Mouse (Mus musculus) liver, adult 2 months (tissue): ENCODE measurements around the gene Adgrl1. TPM values are rescaled to one million over a fixed set of nuclear protein-coding genes. Genes with fewer than 3 reads are reported as not detected.

Source experiments
- DNase-seq: peaks from one replicate; pipeline ENCODE4 v3.0.0-alpha.2; 2011; ENCODE audit warnings: low read depth, low spot score; ENCODE audit errors: extremely low read depth
- H3K27ac ChIP-seq: fragments of 200-500 bp; replicated peaks from 2 replicates; pipeline ENCODE4 v1.5.1; 2012; ENCODE audit warnings: low read depth, mild to moderate bottlenecking, control low read depth, inconsistent platforms, low read length; ENCODE audit not compliant: insufficient read depth
- H3K27me3 ChIP-seq: fragments of 200-500 bp; 2 replicates; pipeline ENCODE4 v1.6.1; 2012; ENCODE audit warnings: mild to moderate bottlenecking, moderate library complexity, low read length, inconsistent platforms; ENCODE audit not compliant: control insufficient read depth, insufficient read depth
- H3K36me3 ChIP-seq: fragments of 200-500 bp; 2 replicates; pipeline ENCODE4 v1.6.1; 2012; ENCODE audit warnings: low read length, inconsistent platforms; ENCODE audit not compliant: control insufficient read depth, insufficient read depth
- H3K4me1 ChIP-seq: fragments of 200-500 bp; 2 replicates; pipeline ENCODE4 v1.6.1; 2011; ENCODE audit warnings: low read length; ENCODE audit not compliant: control insufficient read depth, insufficient read depth
- H3K4me3 ChIP-seq: fragments of 200-500 bp; 2 replicates; pipeline ENCODE4 v1.5.1; 2011; ENCODE audit warnings: low read depth, mild to moderate bottlenecking, control low read depth, low read length, moderate library complexity; ENCODE audit not compliant: insufficient read depth
- H3K79me2 ChIP-seq: fragments of 200-500 bp; 2 replicates; pipeline ENCODE4 v1.6.1; 2012; ENCODE audit warnings: inconsistent platforms, mild to moderate bottlenecking, low read length, moderate library complexity; ENCODE audit not compliant: control insufficient read depth, insufficient read depth
- H3K9ac ChIP-seq: fragments of 200-500 bp; 2 replicates; pipeline ENCODE4 v1.6.1; 2012; ENCODE audit warnings: low read depth, mild to moderate bottlenecking, control low read depth, inconsistent platforms, low read length
- CTCF ChIP-seq: fragments of 200-500 bp; IDR thresholded peaks from 2 replicates; pipeline ENCODE4 v1.5.1; 2011; ENCODE audit warnings: low read depth, low read length, control low read depth
- POLR2A ChIP-seq: fragments of 200-500 bp; IDR thresholded peaks from 2 replicates; pipeline ENCODE4 v1.6.1; 2011; ENCODE audit warnings: low read length, control low read depth; ENCODE audit not compliant: insufficient read depth; ENCODE audit errors: extremely low read depth
- WGBS: fragments of 180-500 bp; shearing (Covaris S2); methylation state at CpG from one replicate; pipeline ENCODE4 v1.1.7; 2018; 5-methylcytosine and 5-hydroxymethylcytosine counted together
- polyA plus RNA-seq: library from polyadenylated mRNA; depleted of rRNA; stranded (reverse); fragments of >200 nt; gene quantifications from 2 replicates; pipeline ENCODE4 v1.2.3, GENCODE M21; 2012
- total RNA-seq: library from RNA; depleted of rRNA; stranded (reverse); fragments of >200 nt; gene quantifications from 2 replicates; pipeline ENCODE4 v1.2.3, GENCODE M21; 2014

Gene Adgrl1
- total and polyA plus RNA-seq, 2 experiments: 1.6 to 3.5 TPM

DNA sequence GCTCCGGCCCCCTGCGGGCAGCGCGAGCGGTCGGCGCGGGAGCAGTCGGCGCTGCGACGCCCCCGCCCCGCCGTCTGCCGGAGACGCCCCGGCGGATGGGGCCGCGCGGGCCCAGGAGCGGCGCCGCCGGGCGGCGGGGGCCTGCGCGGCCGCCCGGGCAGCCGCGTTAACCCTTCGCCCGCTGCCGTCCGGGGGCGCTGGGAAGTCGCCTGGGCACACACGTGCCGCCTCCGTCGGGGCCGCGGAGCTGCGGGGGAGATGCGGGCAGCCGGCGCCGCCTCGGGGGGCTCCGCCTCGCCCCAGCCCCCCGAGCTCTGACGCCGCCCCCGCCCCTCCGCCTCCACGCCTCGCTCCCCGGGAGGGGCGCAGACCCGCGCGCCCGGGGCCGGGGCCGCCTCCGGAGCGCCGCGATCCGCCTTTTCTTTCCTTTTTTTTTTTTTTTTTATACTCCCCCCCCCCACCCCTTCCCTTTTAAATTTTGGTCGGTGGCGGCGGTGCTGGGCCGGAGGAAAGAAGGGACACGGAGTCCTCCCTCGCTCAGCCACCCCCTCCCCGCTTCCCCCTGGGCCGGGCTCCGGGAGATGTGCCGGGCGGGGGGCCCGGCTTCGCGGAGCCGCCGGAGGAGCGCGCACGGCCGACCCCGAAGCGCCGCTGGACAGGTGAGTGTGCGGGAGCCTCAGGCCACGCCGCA, 506 bp downstream of the Adgrl1 start:
- peaks cover 6% of the 10 kb centered on the region; the same call in 1 of the 2 replicates for H3K27me3 ChIP-seq
- no peaks in the 10 kb centered on the region for H3K79me2 ChIP-seq
- no peak for TF ChIP-seq POLR2A
- no peak for TF ChIP-seq CTCF
- H3K4me3 ChIP-seq: peak overlapping the region; percentile 70
- no peaks in the 10 kb centered on the region for H3K4me1 ChIP-seq
- H3K36me3 ChIP-seq: no peaks in the 10 kb centered on the region
- no peak overlapping the region for H3K27ac ChIP-seq
- DNase-seq: no peak
- under 1% methylated on average over 70 of the region's 100 CpGs for WGBS
- peak overlapping the region; percentile 86 for H3K9ac ChIP-seq

DNA sequence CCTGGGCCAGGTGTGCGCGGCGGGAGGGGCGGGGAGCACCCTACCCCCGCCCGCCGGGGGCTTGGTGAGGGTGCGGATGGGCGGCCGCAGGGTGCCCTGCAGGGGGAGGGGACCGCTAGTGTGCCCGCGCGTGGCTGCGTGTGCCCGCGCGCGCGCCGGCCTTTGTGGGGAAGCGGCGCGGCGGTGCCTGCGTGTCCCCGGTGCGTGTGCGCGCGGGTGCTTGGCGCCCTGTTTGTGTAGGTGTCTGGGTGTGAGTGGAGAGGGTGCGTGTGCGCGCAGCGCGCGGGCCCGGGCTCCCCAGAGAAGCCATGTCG, 1.0 kb downstream of the Adgrl1 start:
- Histone ChIP-seq H3K9ac (peak overlapping the region; percentile 61), H3K27me3 (peaks cover 6% of the 10 kb centered on the region; the same call in 1 of the 2 replicates), H3K4me3 (peak overlapping the region; percentile 70; the same call in 1 of the 2 replicates), H3K79me2 (no peaks in the 10 kb centered on the region), H3K4me1 (no peaks in the 10 kb centered on the region), H3K27ac (no peak overlapping the region), H3K36me3 (no peaks in the 10 kb centered on the region)
- under 1% methylated on average over 40 of the region's 40 CpGs for WGBS
- TF ChIP-seq POLR2A (no peak), CTCF (no peak)
- no peak for DNase-seq

DNA sequence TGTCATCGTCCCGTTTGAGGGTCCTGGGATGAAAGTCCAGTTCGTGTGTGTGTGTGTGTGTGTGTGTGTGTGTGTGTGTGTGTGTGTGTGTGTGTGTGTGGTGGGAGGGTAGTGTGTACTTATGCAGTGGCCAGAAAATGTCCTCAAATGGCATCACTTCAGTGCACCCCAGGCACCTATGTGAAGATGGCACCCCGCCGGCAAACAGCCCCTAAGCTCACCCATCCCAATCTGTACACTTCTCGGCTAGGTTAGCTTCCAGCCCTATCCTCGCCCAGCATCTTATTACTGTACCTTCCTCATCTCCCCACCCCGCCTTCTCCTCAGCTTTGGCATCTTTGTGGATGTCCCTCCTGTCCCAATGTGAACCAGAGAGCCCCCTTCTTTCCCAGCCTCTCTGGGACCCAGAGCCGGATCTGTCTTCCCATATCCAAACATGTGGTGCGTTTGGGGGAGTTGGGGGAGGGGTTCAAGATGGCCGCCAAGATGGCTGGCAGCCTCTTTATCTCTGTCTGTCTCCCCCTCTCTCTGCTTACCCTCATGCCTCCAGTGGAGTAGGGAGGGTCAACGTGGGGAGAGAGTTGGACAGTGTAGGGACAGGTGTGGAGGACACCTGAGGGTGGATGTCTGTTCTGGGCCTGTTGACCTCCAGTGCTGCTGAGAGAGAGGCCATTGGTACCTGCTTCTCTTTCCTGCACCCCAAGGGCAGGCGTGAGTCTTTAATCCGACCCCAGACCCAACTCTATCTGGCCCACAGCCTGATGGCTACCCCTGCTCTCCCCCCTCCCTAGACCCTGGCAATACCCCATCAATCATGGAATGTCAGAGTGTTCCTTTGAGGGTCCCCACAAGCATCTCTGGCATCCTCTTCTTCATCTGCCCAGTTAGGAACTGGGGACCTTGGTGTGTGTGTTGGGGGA, 1.9 kb downstream of the Adgrl1 start:
- Histone ChIP-seq H3K36me3 (no peaks in the 10 kb centered on the region), H3K79me2 (no peaks in the 10 kb centered on the region), H3K27me3 (peaks cover 6% of the 10 kb centered on the region; the same call in 1 of the 2 replicates), H3K27ac (no peak overlapping the region), H3K4me1 (no peaks in the 10 kb centered on the region; the same call in 1 of the 2 replicates), H3K9ac (no peak overlapping the region), H3K4me3 (no peak overlapping the region)
- no peak for DNase-seq
- TF ChIP-seq POLR2A (no peak), CTCF (no peak)
- 38% methylated on average over 14 of the region's 14 CpGs for WGBS

DNA sequence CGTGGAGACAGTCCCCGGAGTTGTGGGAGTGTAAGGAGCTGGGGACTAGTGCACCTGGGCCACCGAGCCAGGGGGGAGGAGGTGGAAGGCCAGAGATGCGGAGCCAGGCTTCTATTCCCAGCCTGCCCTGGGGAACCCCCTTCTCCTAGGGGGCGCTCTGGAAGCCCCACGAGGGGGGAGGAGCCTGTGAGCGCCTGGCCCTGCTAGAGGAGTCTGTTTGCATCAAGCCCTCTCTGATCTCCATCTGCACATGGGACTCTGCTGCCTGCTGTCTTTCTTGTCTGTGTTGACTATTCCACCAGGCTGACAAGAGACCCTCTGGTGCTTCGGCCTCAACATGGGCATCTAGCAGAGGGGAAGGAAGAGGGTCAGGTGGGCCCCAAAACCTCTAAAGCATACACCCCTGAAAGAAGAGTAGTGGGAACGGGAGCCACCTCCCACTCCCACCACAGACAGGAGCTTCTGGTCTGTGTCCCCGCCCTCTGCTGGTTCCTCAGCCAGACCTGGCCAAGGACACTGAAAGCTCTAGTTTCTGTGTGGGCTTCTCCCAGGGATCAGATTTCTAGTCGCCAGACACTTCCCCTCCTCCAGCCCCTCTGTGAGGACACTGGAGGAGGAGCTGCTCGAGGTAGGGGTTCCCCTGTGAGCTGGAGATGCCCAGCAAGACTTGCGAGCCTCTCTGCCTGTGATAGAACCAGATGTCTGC, 3.2 kb downstream of the Adgrl1 start:
- 45% methylated on average over 13 of the region's 13 CpGs for WGBS
- no peak overlapping the region for H3K27ac ChIP-seq
- no peaks in the 10 kb centered on the region for H3K36me3 ChIP-seq
- H3K27me3 ChIP-seq: peaks cover 6% of the 10 kb centered on the region; the same call in 1 of the 2 replicates
- no peak for DNase-seq
- H3K4me3 ChIP-seq: no peak overlapping the region
- H3K79me2 ChIP-seq: no peaks in the 10 kb centered on the region
- no peak overlapping the region for H3K9ac ChIP-seq
- no peak for TF ChIP-seq CTCF
- TF ChIP-seq POLR2A: no peak
- no peaks in the 10 kb centered on the region; the same call in 1 of the 2 replicates for H3K4me1 ChIP-seq

DNA sequence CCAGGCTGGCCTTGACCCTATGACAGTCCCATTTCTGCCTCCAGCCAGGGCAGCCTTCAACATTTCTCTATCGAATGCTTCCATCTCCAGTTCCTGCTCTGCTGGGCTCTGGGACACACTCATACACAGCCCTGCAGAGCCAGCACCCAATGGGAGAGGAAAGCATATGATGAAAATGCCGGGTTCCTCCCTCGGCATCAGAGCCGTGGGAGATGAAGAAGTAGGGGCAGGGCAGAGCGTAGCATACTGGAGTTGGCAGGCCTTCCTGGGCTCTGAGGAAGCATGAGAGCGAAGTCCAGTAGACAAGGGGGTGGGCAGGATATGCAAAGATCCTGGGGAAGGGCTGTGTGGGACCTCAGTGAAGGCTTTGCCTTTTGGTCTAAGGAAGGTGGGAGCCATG, 8.7 kb downstream of the Adgrl1 start:
- no peak for DNase-seq
- H3K4me1 ChIP-seq: no peaks in the 10 kb centered on the region; the same call in 1 of the 2 replicates
- H3K79me2 ChIP-seq: no peaks in the 10 kb centered on the region
- no peak overlapping the region for H3K9ac ChIP-seq
- WGBS: 53% methylated on average over 6 of the region's 6 CpGs
- H3K27me3 ChIP-seq: no peaks in the 10 kb centered on the region
- H3K36me3 ChIP-seq: no peaks in the 10 kb centered on the region
- TF ChIP-seq POLR2A (no peak), CTCF (no peak)
- H3K4me3 ChIP-seq: no peak overlapping the region
- H3K27ac ChIP-seq: no peak overlapping the region
